Mouse (Mus musculus): ENCODE measurements around the gene Nsun5. TPM values are rescaled to one million over a fixed set of nuclear protein-coding genes. Genes with fewer than 3 reads are reported as not detected.

The Nsun5 gene
- polyA plus RNA-seq, 2 experiments = 10.5 to 13.9 TPM

DNA sequence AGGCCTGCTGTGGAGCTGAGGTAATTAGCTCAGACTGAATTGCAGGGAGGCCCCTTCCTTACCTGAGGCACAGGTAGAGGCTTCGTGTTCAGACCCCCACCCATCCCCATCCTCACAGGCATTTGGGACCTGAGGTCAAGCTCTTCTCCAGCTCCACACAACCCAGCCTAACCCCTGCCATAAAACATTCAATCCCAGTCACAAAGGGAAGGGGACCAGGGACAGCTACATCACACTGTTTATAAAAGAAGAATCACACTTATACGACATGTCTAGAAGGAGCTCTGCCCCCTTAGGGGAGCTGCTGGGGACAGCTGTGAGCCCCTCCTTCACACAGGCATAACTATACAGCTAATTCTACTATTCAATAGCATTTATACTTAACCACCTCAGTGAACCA, 6.6 kb downstream of the Nsun5 start:
- 58% methylated on average over 2 of the region's 2 CpGs for WGBS (ENCODE audit: insufficient replicate concordance)

GRCm38 (mm10) chr5:135380681-135381080, 10.9 kb downstream of the Nsun5 start:
- TF ChIP-seq EP300 (IDR thresholded peaks at IDR 0.05; ENCODE audit: low read depth) = no peak
- TF ChIP-seq CTCF (IDR thresholded peaks at IDR 0.05; ENCODE audit: low read depth) = no peak
- Histone ChIP-seq H3K4me3 (ENCODE audit: insufficient read depth in 1 of 2, low read depth in 2 of 2, low read length in 2 of 2) (no peak overlapping the region), H3K9ac (replicated peaks) (no peak overlapping the region), H3K27ac (no peak overlapping the region), H3K9me3 (ENCODE audit: control insufficient read depth, low read length) (no peaks in the 10 kb centered on the region), H3K4me1 (replicated peaks; ENCODE audit: control insufficient read depth in 2 of 2, insufficient read depth in 2 of 2, low read length in 1 of 2) (no peaks in the 10 kb centered on the region), H3K36me3 (replicated peaks; ENCODE audit: control insufficient read depth, insufficient read depth, low read depth) (peaks cover 76% of the 10 kb centered on the region), H3K27me3 (ENCODE audit: control insufficient read depth, insufficient read depth, low read length) (no peaks in the 10 kb centered on the region), H3K4me2 (ENCODE audit: low read depth) (no peak overlapping the region)
- ATAC-seq (ENCODE audit: insufficient read depth) = no peak
- no peak for DNase-seq (ENCODE audit: low read depth in 3 of 3, low spot score in 3 of 3)
- WGBS (ENCODE audit: insufficient replicate concordance) = 87% methylated on average over 4 of the region's 4 CpGs

More for the DNA sequence above, 6.6 kb downstream of the Nsun5 start:
- Histone ChIP-seq H3K9ac (replicated peaks) (no peak overlapping the region), H3K27ac (no peak overlapping the region), H3K9me3 (ENCODE audit: control insufficient read depth, low read length) (no peaks in the 10 kb centered on the region), H3K4me1 (replicated peaks; ENCODE audit: control insufficient read depth in 2 of 2, insufficient read depth in 2 of 2, low read length in 1 of 2) (no peaks in the 10 kb centered on the region), H3K36me3 (replicated peaks; ENCODE audit: control insufficient read depth, insufficient read depth, low read depth) (peaks cover 55% of the 10 kb centered on the region), H3K27me3 (ENCODE audit: control insufficient read depth, insufficient read depth, low read length) (no peaks in the 10 kb centered on the region), H3K4me3 (ENCODE audit: insufficient read depth in 1 of 2, low read depth in 2 of 2, low read length in 2 of 2) (no peak overlapping the region), H3K4me2 (ENCODE audit: low read depth) (no peak overlapping the region)
- no peak for ATAC-seq (ENCODE audit: insufficient read depth)
- no peak for DNase-seq (ENCODE audit: low read depth in 3 of 3, low spot score in 3 of 3)
- TF ChIP-seq EP300 (IDR thresholded peaks at IDR 0.05; ENCODE audit: low read depth) (no peak), CTCF (IDR thresholded peaks at IDR 0.05; ENCODE audit: low read depth) (no peak)

- WGBS (ENCODE audit: insufficient replicate concordance) = 92% methylated on average over 10 of the region's 10 CpGs
- peaks cover 72% of the 10 kb centered on the region for H3K36me3 ChIP-seq (replicated peaks; ENCODE audit: control insufficient read depth, insufficient read depth, low read depth)
These were observed 11.7 kb downstream of the Nsun5 start for GRCm38 (mm10) chr5:135381356-135381925.

GRCm38 (mm10) chr5:135382746-135383145, 13.0 kb downstream of the Nsun5 start:
- H3K9me3 ChIP-seq (ENCODE audit: control insufficient read depth, low read length) = no peaks in the 10 kb centered on the region
- H3K27me3 ChIP-seq (ENCODE audit: control insufficient read depth, insufficient read depth, low read length) = no peaks in the 10 kb centered on the region
- H3K36me3 ChIP-seq (replicated peaks; ENCODE audit: control insufficient read depth, insufficient read depth, low read depth) = peaks cover 81% of the 10 kb centered on the region
- no peak overlapping the region for H3K4me2 ChIP-seq (ENCODE audit: low read depth)
- TF ChIP-seq CTCF (IDR thresholded peaks at IDR 0.05; ENCODE audit: low read depth) = no peak
- no peak for TF ChIP-seq EP300 (IDR thresholded peaks at IDR 0.05; ENCODE audit: low read depth)
- no peak for DNase-seq (ENCODE audit: low read depth in 3 of 3, low spot score in 3 of 3)
- H3K9ac ChIP-seq (replicated peaks) = no peak overlapping the region
- H3K4me3 ChIP-seq (ENCODE audit: insufficient read depth in 1 of 2, low read depth in 2 of 2, low read length in 2 of 2) = no peak overlapping the region
- H3K4me1 ChIP-seq (replicated peaks; ENCODE audit: control insufficient read depth in 2 of 2, insufficient read depth in 2 of 2, low read length in 1 of 2) = no peaks in the 10 kb centered on the region
- WGBS (ENCODE audit: insufficient replicate concordance) = 75% methylated on average over 7 of the region's 7 CpGs
- no peak for ATAC-seq (ENCODE audit: insufficient read depth)
- no peak overlapping the region for H3K27ac ChIP-seq

More at GRCm38 (mm10) chr5:135381356-135381925, 11.7 kb downstream of the Nsun5 start:
- Histone ChIP-seq H3K9me3 (ENCODE audit: control insufficient read depth, low read length) (no peaks in the 10 kb centered on the region), H3K9ac (replicated peaks) (no peak overlapping the region), H3K27ac (no peak overlapping the region), H3K27me3 (ENCODE audit: control insufficient read depth, insufficient read depth, low read length) (no peaks in the 10 kb centered on the region), H3K4me3 (ENCODE audit: insufficient read depth in 1 of 2, low read depth in 2 of 2, low read length in 2 of 2) (no peak overlapping the region), H3K4me2 (ENCODE audit: low read depth) (no peak overlapping the region), H3K4me1 (replicated peaks; ENCODE audit: control insufficient read depth in 2 of 2, insufficient read depth in 2 of 2, low read length in 1 of 2) (no peaks in the 10 kb centered on the region)
- no peak for TF ChIP-seq CTCF (IDR thresholded peaks at IDR 0.05; ENCODE audit: low read depth)
- TF ChIP-seq EP300 (IDR thresholded peaks at IDR 0.05; ENCODE audit: low read depth) = no peak
- DNase-seq (ENCODE audit: low read depth in 3 of 3, low spot score in 3 of 3) (no peak), ATAC-seq (ENCODE audit: insufficient read depth) (no peak)

DNA sequence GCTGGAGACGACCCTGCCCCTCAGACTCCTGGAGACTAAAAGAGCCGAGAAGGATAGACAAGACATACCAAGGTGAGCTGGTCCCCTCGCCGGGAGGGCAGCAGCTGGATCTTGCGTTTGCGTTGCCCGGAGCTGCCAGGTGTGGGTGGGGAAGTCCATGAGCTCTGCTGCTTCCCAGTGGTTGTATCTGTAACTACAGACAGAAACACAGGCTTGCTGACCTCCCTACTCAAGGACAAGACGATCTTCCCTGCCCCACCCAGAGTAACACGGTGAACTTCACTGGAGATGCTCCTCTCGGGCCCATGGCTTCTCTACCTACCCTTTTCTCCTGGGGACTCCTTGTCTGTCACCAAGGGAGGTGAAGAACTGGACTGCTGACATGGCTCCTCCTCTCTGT, 14.0 kb downstream of the Nsun5 start:
- no peak overlapping the region for H3K9ac ChIP-seq (replicated peaks)
- 80% methylated on average over 10 of the region's 10 CpGs for WGBS (ENCODE audit: insufficient replicate concordance)
- H3K27ac ChIP-seq = no peak overlapping the region
- peaks cover 82% of the 10 kb centered on the region for H3K36me3 ChIP-seq (replicated peaks; ENCODE audit: control insufficient read depth, insufficient read depth, low read depth)
- H3K4me1 ChIP-seq (replicated peaks; ENCODE audit: control insufficient read depth in 2 of 2, insufficient read depth in 2 of 2, low read length in 1 of 2) = no peaks in the 10 kb centered on the region
- TF ChIP-seq EP300 (IDR thresholded peaks at IDR 0.05; ENCODE audit: low read depth) = no peak
- no peak for TF ChIP-seq CTCF (IDR thresholded peaks at IDR 0.05; ENCODE audit: low read depth)
- no peak overlapping the region for H3K4me3 ChIP-seq (ENCODE audit: insufficient read depth in 1 of 2, low read depth in 2 of 2, low read length in 2 of 2)
- no peaks in the 10 kb centered on the region for H3K27me3 ChIP-seq (ENCODE audit: control insufficient read depth, insufficient read depth, low read length)
- no peak for ATAC-seq (ENCODE audit: insufficient read depth)
- no peak for DNase-seq (ENCODE audit: low read depth in 3 of 3, low spot score in 3 of 3)
- no peaks in the 10 kb centered on the region for H3K9me3 ChIP-seq (ENCODE audit: control insufficient read depth, low read length)
- no peak overlapping the region for H3K4me2 ChIP-seq (ENCODE audit: low read depth)
